In the genomic region with DNA sequence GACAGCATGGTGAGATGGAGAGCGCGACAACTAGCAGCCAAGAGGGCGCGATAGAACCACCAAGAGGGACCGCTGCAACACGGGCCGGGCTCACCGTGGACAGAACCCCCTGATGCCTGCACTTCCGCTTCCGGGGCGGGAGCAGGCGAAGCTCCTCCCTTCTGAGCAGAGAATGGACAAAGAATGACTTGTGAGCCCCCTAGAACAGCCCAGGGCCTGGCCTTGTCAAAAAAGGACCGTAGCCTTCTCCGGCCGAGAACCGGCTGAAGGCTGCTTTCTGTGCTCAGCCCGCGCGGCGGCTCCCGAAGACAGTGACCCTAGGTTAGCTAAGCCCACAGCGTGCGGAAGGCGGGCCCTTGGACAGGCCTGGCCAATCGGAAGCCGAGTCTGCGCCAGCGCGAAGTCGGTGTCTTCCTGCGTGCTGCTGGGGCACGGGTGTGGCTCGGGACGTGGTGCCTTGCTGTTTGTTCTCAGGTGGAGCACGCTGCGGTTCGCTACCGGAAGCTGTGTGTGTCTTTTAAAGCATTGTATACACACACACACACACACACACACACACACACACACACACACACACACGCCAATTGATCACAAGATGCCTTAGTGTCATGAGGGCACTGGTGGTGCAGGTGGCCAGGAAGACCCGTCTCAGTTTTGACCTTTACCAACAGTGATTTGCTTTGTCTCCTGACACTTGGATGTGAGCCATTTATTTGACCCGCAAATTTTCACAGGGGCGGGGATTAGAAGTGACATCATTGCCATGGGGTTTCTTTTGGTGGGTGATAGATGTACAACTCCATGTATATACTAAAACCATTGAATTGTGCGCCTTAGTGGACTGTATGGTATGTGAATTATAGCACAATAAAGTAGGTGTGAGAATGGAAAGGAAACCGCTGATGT, we compare ENCODE assay signal across 8 mouse cellular contexts. TPM values are rescaled to one million over a fixed set of nuclear protein-coding genes. Genes with fewer than 3 reads are reported as not detected.
DNase-seq lines count a peak whose midpoint lies in the region; ATAC-seq lines count a peak whose summit lies in the region.

A gene (minus strand): TSS at position 336 of the 906 bp plus-strand sequence.

- H3K4me3 ChIP-seq in hindbrain, embryonic 14.5 days (replicated peaks; ENCODE audit: low read length), result peak within 1 kb of the TSS; percentile 58

- H3K9me3 ChIP-seq in hindbrain, embryonic 14.5 days (ENCODE audit: control insufficient read depth, low read length), result no peaks in the 10 kb centered on the region

- DNase-seq in R1 (ENCODE audit: low read depth, low spot score), result peak; percentile 97
- DNase-seq in cerebellum, postnatal 25 days, result peak; percentile 97 to 98
- peak; percentile 92 for DNase-seq in frontal cortex, postnatal 25 days (ENCODE audit: low spot score in 2 of 2)
- peak; percentile 90 for DNase-seq in hindbrain, embryonic 14.5 days (ENCODE audit: low spot score)
- peak; percentile 95 for DNase-seq in layer of hippocampus, postnatal 36 days
- peak; percentile 96 for DNase-seq in lung, postnatal 36 days
- peak; percentile 94 for DNase-seq in retina, postnatal 1 day
- peak; percentile 89 to 96 for DNase-seq in urinary bladder, adult 18-20 months (ENCODE audit: low spot score in 2 of 2)

- H3K4me1 ChIP-seq in hindbrain, embryonic 14.5 days (replicated peaks; ENCODE audit: control insufficient read depth, insufficient read depth, low read length), result peaks cover 16% of the 10 kb centered on the region

- H3K4me2 ChIP-seq in hindbrain, embryonic 14.5 days (replicated peaks), result peak within 1 kb of the TSS; percentile 82

- peak within 1 kb of the TSS; percentile 70 for H3K9ac ChIP-seq in hindbrain, embryonic 14.5 days

- no peaks in the 10 kb centered on the region for H3K27me3 ChIP-seq in hindbrain, embryonic 14.5 days (ENCODE audit: control insufficient read depth, insufficient read depth, low read length)

- no peaks in the 10 kb centered on the region for H3K36me3 ChIP-seq in hindbrain, embryonic 14.5 days (replicated peaks; ENCODE audit: control insufficient read depth, insufficient read depth)

- 2% methylated on average over 44 of the region's 44 CpGs for WGBS in hindbrain, embryonic 14.5 days

- peak; percentile 99 for ATAC-seq in hindbrain, embryonic 14.5 days (ENCODE audit: low FRiP score)

- peak within 1 kb of the TSS; percentile 97 for H3K27ac ChIP-seq in hindbrain, embryonic 14.5 days

RNA-seq across cellular contexts. Expression of the gene that starts here (rescaled TPM):
- 147 and 156 TPM in 2 replicates for polyA plus RNA-seq in hindbrain, embryonic 14.5 days (2014; fragmentation: Nextera tagmentation; extraction: Ambion mirVana)
- total RNA-seq in layer of hippocampus, postnatal 36 days (2021), result 10 to 100 TPM; 52.5 to 59.6 TPM

Comparison
In these comparisons a context has a peak if more than half of its experiments do, and no peak if none do; other contexts are left out.
1. Peak in every context shown above with its lines: DNase-seq, ATAC-seq, H3K4me3 ChIP-seq and H3K27ac ChIP-seq.